ENCODE assay signal across 20 mouse cellular contexts in the genomic region with DNA sequence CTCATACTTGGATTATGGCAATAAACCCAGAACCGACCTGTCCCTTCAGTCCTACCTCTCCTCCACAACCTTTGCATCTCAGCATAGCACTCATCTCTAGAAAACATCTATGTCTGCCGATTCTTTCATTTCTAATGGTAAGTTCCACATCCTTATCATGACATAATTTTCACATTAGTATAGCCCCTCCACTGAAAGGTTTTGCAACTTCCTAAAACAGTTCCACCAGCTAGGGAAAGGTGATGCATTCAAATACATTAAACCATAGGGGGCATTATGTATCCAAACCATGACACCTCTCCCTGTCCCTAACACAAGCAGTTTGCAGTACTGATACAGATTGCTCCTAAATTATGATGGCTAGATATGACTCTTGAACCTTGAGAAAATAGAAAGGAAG.
DNase-seq lines count a peak whose midpoint lies in the region; ATAC-seq lines count a peak whose summit lies in the region.
"Had no signal": no experiment of that assay in that cellular context is flagged by ENCODE, and none has a peak within 500 bp of the region (broad histone marks: within the 10 kb centered on the region; RNA-seq: fewer than 3 reads in every experiment).

No protein-coding gene starts in this region.

- ATAC-seq in common myeloid progenitor, adult 5-6 weeks (replicated peaks; ENCODE audit: low read depth, poor library complexity, severe bottlenecking) = peak; percentile 48
- ATAC-seq in granulocyte monocyte progenitor cell, adult 5-6 weeks (replicated peaks; ENCODE audit: poor library complexity, severe bottlenecking) = peak; percentile 65
- peak; percentile 30; the same call in 1 of the 2 replicates for ATAC-seq in megakaryocyte, adult 5-6 weeks (ENCODE audit: poor library complexity, severe bottlenecking)
- ATAC-seq in megakaryocyte progenitor cell, adult 5-6 weeks (replicated peaks; ENCODE audit: poor library complexity) = peak; percentile 64
- ATAC-seq: activated CD4-positive, CD25-positive, alpha-beta regulatory T cell, adult 4 months; CD4-positive, CD25-positive, alpha-beta regulatory T cell, adult 4 months; Patski had no signal

- DNase-seq in cerebellum, adult 8-10 months = no peak
- DNase-seq in kidney, adult 11 months = no peak
- DNase-seq in retina, embryonic 14.5 days (ENCODE audit: low spot score) = no peak
- no peak for DNase-seq in heart, adult 11 months
- DNase-seq: adrenal gland, adult 2 months; adrenal gland, adult 8-10 months; adrenal gland, postnatal 10 days; adrenal gland, postnatal 14 days; adrenal gland, postnatal 25 days; adrenal gland, postnatal 36 days; B cell, adult 2 months; cerebellum, adult 11 months; cerebellum, adult 11-12 months had no signal
